Mouse (Mus musculus) frontal cortex, postnatal 25 days (tissue): ENCODE data around the gene Idh3a.
A peak's percentile ranks its signal among the peaks of the same experiment; 100 is the strongest.
"Not testable (repeated sequence)": the region's sequence is repeated elsewhere in the genome, so short reads cannot be mapped to it uniquely, and the experiment has no call there.

Source experiments
- DNase-seq, 2 experiments: peaks; one replicate each; pipeline ENCODE4 v3.0.0; 2022; ENCODE audit warnings: low spot score in 2 of 2

Gene Idh3a

GRCm38 (mm10) chr9:54586199-54587061 lies at the start of gene Idh3a:
Gene Idh3a, plus strand, starts transcription at chr9:54586334.
- DNase-seq = peak; percentile 94 to 96

DNA sequence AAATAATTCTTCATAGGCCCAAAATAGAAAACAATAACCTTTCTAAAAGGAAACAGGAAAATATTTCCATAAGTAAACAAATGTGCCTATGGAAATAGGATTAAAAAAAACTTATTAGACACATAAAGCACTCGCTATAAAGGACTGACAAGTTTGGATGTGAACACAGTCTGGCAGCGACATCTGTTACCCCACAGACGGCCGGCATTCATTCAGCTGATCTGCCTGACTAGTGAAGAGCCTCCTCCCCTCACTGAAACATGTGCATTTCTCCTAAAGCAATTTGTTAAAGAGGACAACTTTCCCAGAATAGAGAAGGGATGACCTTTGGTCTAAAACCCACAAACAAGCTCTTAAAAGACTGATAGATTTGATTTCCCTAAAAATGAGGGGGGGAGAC lies 49.1 kb upstream of the Idh3a start:
- no peak for DNase-seq

DNA sequence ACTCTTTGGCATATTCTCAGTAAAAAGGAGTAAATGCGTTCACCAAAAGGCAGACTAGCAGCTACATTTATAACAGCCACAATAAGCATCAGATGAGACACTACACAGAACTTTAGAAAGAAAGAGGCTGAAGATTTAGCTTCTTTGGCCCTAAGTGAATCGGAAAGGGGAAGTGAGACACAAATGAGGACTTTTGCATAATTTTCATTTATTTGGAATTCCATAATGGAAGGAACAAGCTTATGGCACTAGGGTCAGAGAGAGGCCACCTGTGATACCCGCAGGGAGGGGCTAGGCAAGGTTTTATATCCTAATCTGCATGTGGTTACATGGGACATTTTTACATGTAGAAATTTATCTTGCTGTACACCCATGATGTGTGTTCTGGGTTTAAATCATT lies 48.7 kb upstream of the Idh3a start:
- no peak for DNase-seq

DNA sequence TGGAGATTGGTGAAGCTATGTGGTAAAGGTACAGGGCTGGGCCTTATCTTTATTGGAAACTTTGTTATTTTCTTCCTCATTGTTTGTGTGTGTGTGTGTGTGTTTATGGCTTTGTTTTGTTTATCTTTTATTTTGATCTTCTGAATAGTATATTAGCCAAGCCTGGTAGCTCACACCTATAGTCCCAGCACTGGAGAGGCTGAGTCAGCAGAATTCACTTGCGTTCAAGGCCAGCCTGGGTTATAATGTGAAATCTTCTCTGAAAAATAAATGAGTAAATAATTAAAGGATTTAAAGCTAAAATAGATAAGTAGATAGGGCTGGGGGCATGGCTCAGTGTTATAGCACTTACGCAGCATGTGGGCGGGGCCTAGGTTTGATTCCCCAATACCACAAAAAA lies 47.9 kb upstream of the Idh3a start:
- no peak for DNase-seq

DNA sequence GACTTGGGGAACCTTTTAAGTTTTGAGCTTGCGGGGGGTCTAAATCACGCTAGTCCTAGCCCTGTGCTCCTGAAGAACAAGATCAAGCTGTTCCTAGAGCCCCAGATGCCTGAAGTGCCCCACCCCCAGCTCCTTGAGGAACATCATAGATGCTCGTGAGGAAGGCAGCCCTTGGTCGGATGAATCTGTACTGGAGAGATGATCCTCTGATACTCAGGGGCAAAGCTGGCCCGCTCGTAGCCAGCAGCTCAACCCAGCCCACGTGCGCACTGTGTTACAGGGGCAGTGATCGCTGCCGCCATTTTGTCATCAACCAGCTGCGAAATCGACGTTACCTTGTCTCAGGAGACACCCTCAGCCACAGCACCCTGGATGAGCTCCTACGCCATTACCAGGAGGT lies 47.5 kb upstream of the Idh3a start, which contains the start of gene Sh2d7:
Gene Sh2d7 (plus strand): TSS at position 301 of the 400 bp plus-strand sequence.
- no peak for DNase-seq

- no peak for DNase-seq
Observed at GRCm38 (mm10) chr9:54540801-54541200, 45.3 kb upstream of the Idh3a start.

DNA sequence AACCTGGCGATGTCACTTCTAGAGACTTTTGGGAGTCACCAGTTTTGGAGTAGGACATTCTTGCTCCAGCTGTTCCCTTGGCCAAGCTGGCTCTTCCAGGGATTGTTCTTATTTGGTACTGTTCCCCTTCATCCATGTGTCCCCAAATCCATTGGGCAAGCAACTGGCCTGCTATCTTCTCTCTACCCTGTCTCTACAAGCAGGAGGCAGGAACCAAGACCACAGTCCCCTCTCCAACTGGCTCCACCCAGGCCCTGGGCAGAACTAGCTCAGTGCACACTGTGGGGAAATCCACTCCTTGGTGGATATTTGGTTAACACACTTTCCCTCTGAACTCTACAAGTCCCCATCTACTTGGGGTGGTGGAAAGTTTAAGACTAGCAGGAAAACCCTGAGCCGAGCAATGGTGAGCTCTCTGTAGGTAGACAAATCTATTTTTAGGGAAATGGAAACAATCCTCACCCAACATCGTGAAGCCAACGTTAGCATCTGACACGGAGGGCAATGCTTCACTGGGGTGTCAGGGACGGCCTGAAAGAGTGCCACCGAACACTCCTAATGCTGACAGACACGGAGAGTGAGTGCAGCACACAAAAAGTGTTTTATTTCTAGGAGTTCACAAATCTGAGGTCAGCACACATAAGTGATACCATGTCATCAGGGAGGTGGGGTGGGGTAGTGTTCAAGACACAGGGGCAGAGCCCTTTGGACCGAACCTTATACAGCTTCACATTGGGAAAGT lies 41.8 kb upstream of the Idh3a start:
- no peak for DNase-seq

- no peak for DNase-seq
Observed at GRCm38 (mm10) chr9:54544954-54545315, 41.2 kb upstream of the Idh3a start.

DNA sequence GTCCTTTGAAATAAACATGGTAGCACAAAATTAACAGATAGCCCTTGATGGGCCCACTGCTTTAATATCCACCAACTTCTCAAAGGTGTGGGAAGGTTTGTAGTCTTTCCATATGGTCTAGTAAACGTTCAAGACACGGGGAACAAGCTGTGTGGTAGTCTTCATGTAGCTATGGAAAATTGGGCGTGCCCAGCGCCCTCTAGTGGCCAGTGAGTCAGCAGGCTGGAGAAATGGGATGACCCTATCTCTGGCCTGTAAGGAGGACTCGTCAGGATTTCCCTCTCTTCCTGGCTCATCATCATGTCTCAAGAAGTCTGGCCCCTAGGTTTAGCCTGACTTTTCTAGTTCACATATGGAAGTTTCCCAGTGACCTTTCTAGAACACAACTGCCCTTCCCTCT lies 38.6 kb upstream of the Idh3a start:
- peak in 1 of 2 experiments; percentile 51 for DNase-seq

GRCm38 (mm10) chr9:54549433-54549832 lies 36.7 kb upstream of the Idh3a start:
- no peak for DNase-seq

- peak in 1 of 2 experiments; percentile 11 for DNase-seq
Observed at GRCm38 (mm10) chr9:54552409-54552808, 33.7 kb upstream of the Idh3a start.

DNA sequence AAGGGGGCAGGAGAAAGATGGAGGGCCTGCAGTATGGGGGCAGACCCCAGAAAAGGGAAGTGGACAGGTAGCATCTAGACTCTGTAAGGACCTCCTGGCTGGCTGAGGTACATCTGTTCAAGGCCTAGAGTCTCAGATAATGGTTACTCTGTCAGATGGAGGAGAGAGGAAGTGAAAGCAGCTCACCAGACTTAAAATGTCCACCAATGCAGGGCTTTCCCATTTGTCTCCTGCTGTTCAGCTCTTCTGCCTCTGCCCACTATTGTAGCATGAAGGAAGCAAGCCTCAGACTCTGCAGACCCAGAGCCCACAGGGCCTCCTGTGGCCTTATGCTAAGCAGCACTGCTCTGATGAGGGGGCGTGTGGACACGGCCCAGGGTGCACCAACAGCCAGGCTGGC lies 31.1 kb upstream of the Idh3a start:
- DNase-seq = no peak

DNA sequence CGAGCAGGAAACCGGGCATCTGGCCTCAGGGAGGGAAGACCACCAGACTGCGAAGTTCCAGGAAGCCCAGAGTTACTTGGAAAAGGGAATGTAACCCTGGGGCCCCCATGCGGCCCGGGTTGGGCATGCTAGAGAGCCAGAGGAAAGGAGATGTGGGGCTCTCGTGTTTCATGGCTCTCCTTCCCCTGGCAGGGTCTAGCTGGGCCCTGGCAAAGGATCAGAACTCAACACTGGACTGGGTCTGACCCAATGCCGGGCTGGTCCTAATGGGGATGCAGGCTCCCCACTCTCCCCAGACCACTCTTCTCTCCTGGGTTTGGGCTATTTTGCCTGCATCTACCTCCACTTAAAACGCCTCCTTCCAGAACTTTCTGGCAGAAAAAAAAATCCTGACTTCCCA lies 27.4 kb upstream of the Idh3a start:
- DNase-seq = no peak

- DNase-seq = peak; percentile 33 to 41
Observed at GRCm38 (mm10) chr9:54559771-54560471, 26.2 kb upstream of the Idh3a start, which contains the start of gene Cib2. Gene Cib2, minus strand, starts transcription at chr9:54560218.

DNA sequence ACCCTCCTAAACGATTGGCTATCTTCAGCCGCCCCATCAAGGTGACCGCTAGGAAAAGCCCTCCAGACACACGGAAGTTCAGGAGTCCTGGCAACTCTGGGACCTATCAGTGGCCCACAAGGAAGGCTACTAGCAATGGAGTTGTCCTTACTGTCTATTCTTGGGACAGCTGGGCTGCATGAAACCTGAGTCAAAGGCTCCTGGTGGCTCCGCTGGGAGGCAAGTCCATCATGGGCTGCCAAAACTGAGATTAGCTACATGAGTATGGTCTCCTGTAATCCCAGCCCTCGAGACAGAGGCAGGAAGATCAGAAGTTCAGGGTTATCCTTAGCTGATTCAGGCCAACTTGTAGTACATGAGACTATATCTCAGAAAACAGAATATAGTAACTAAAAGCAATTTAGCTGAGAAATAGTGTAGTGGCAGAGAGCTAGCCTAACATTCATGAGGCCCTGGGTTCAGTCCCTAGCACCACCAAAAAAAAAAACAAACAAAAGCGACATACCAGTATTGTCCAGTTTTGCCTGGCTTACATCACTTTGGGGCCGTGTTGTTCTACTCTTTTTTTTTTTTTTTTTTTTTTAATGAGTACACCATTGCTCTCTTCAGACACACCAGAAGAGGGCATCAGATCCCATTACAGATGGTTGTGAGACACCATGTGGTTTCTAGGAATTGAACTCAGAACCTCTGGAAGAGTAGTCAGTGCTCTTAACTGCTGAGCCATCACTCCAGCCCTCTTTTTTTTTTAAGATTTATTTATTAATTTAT lies 25.1 kb upstream of the Idh3a start:
- DNase-seq = no peak

GRCm38 (mm10) chr9:54566958-54567357 lies 19.2 kb upstream of the Idh3a start:
- no peak for DNase-seq

- no peak for DNase-seq
Observed at GRCm38 (mm10) chr9:54568732-54569131, 17.4 kb upstream of the Idh3a start.

GRCm38 (mm10) chr9:54571130-54571839 lies 14.8 kb upstream of the Idh3a start:
- DNase-seq = no peak

DNA sequence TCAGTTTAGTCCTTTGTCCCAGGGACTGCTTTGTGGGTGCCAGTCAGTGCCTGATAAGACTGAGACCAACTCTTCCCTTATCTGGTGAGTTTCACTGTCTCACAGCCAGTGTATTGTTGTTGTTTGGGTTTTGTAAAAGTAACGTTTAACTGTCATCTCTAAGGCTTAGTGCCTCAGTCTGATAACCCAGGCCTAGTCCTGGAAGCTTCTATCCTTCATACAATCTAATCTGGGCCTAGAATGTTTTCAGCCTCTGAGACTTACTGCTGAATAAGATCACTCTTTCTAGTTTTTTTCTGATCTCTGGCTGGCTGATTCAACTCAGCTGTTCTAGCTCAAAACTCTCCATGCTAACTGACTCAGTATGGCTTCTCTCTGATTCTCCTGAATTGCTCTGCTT lies 2.4 kb upstream of the Idh3a start:
- DNase-seq = no peak

GRCm38 (mm10) chr9:54584127-54584526 lies 2.0 kb upstream of the Idh3a start:
- DNase-seq = not testable (repeated sequence)

GRCm38 (mm10) chr9:54585839-54586198 lies 315 bp upstream of the Idh3a start:
- no peak for DNase-seq
